Mouse (Mus musculus): ENCODE results near the gene Gm20388.

DNA sequence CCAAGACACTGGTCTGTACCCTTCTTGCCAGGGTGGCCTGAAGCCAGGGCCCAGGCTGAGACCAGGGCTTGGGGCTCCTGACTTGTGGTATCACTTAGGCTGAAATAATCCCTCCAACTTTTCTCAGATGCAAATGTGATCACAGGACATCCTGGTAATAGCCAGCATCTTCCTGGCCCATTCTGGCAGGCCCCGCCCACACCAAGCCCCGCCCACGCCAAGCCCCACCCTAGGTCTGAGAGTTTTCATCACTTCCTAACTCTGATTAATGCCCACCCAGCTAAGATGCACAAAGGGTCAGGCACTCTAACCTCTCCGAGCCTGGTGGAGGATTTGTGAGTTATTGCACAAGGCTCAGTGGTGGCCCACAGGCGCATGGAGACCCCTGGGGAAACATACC is 2709.8 kb downstream of the Gm20388 start:
- TF ChIP-seq CTCF (IDR thresholded peaks at IDR 0.05; ENCODE audit: low read depth, low read length) = no peak
- no peak for TF ChIP-seq GATA1 (IDR thresholded peaks at IDR 0.05; ENCODE audit: borderline replicate concordance, low read length)
- TF ChIP-seq POLR2AphosphoS5 (IDR thresholded peaks at IDR 0.05; ENCODE audit: insufficient replicate concordance, low read depth, low read length) = no peak

Measured in G1E (cell line).